Mouse (Mus musculus) limb, embryonic 11.5 days (tissue): Measurements from ENCODE around the gene Kcnj10. TPM values are rescaled to one million over a fixed set of nuclear protein-coding genes. Genes with fewer than 3 reads are reported as not detected.

Source experiments
- ATAC-seq: fragments of 200-750 bp; cut with Nextera tagmentation; 2 replicates; pipeline ENCODE4 v1.8.0; 2017; ENCODE audit warnings: low read depth; ENCODE audit not compliant: insufficient number of reproducible peaks, low FRiP score, low TSS enrichment
- DNase-seq: peaks from one replicate; pipeline ENCODE4 v3.0.0-alpha.2; 2015; ENCODE audit warnings: low spot score
- H3K27ac ChIP-seq: fragments of 300-500 bp; sonication (generic); replicated peaks from 2 replicates; pipeline ENCODE4 v1.5.1; 2014; ENCODE audit warnings: low read depth, mild to moderate bottlenecking, low read length
- H3K27me3 ChIP-seq: fragments of 300-500 bp; sonication (generic); 2 replicates; pipeline ENCODE4 v1.6.1; 2014; ENCODE audit warnings: mild to moderate bottlenecking, low read length, mixed read lengths; ENCODE audit not compliant: control insufficient read depth, insufficient read depth
- H3K36me3 ChIP-seq: fragments of 300-500 bp; sonication (generic); 2 replicates; pipeline ENCODE4 v1.6.1; 2014; ENCODE audit warnings: mild to moderate bottlenecking, low read length, moderate library complexity, mixed read lengths; ENCODE audit not compliant: control insufficient read depth, insufficient read depth
- H3K4me1 ChIP-seq: fragments of 300-500 bp; sonication (generic); 2 replicates; pipeline ENCODE4 v1.6.1; 2014; ENCODE audit warnings: low read length, mixed read lengths; ENCODE audit not compliant: control insufficient read depth, insufficient read depth
- H3K4me2 ChIP-seq: fragments of 300-500 bp; sonication (generic); 2 replicates; pipeline ENCODE4 v1.6.1; 2014; ENCODE audit warnings: low read depth, mild to moderate bottlenecking, moderate library complexity; ENCODE audit not compliant: severe bottlenecking
- H3K4me3 ChIP-seq: fragments of 300-500 bp; sonication (generic); 2 replicates; pipeline ENCODE4 v1.5.1; 2014; ENCODE audit warnings: low read depth, low read length
- H3K9ac ChIP-seq: fragments of 300-500 bp; sonication (generic); 2 replicates; pipeline ENCODE4 v1.6.1; 2014; ENCODE audit warnings: mild to moderate bottlenecking, low read length
- H3K9me3 ChIP-seq: fragments of 300-500 bp; sonication (generic); 2 replicates; pipeline ENCODE4 v1.6.1; 2016; ENCODE audit warnings: low read length; ENCODE audit not compliant: control insufficient read depth
- WGBS: fragments of 180-500 bp; shearing (Covaris S2); extraction: QIAGEN DNeasy Blood & Tissue Kit; methylation state at CpG from one replicate; pipeline ENCODE4 v1.1.7; 2014; 5-methylcytosine and 5-hydroxymethylcytosine counted together
- polyA plus RNA-seq: library from polyadenylated mRNA; unstranded; fragments of >200 nt; fragmentation: Nextera tagmentation; extraction: Ambion mirVana; gene quantifications from 2 replicates; pipeline ENCODE4 v1.2.1, GENCODE M21; 2014

The Kcnj10 gene
- polyA plus RNA-seq, 1 experiment from 2014 or later = 0.11 TPM

- Histone ChIP-seq H3K36me3 (no peaks in the 10 kb centered on the region; the same call in 1 of the 2 replicates), H3K27ac (no peak overlapping the region), H3K9me3 (no peaks in the 10 kb centered on the region), H3K4me1 (peaks cover 5% of the 10 kb centered on the region), H3K4me3 (no peak overlapping the region), H3K9ac (no peak overlapping the region), H3K27me3 (peaks cover 40% of the 10 kb centered on the region), H3K4me2 (no peak overlapping the region)
- WGBS = 10% methylated on average over 7 of the region's 7 CpGs
- DNase-seq = peak; percentile 88
- ATAC-seq = no peak
Measured at GRCm38 (mm10) chr1:172324725-172325124, 16.3 kb upstream of the Kcnj10 start.

- WGBS = 20% methylated on average over 94 of the region's 94 CpGs
- Histone ChIP-seq H3K27ac (no peak overlapping the region), H3K4me2 (peak overlapping the region; percentile 72), H3K27me3 (peaks cover 42% of the 10 kb centered on the region), H3K4me3 (peak overlapping the region; percentile 31), H3K9ac (peak overlapping the region; percentile 12; the same call in 1 of the 2 replicates), H3K36me3 (no peaks in the 10 kb centered on the region; the same call in 1 of the 2 replicates), H3K4me1 (peaks cover 5% of the 10 kb centered on the region), H3K9me3 (no peaks in the 10 kb centered on the region)
- peak; percentile 81 for DNase-seq
- ATAC-seq = no peak
Measured at GRCm38 (mm10) chr1:172325680-172326535, 15.1 kb upstream of the Kcnj10 start.

GRCm38 (mm10) chr1:172326684-172327083, 14.3 kb upstream of the Kcnj10 start:
- ATAC-seq (no peak), DNase-seq (no peak)
- Histone ChIP-seq H3K27ac (no peak overlapping the region), H3K4me2 (no peak overlapping the region; the same call in 1 of the 2 replicates), H3K9ac (no peak overlapping the region), H3K36me3 (no peaks in the 10 kb centered on the region; the same call in 1 of the 2 replicates), H3K4me1 (peaks cover 5% of the 10 kb centered on the region), H3K9me3 (no peaks in the 10 kb centered on the region), H3K4me3 (peak overlapping the region; percentile 31), H3K27me3 (peaks cover 42% of the 10 kb centered on the region)
- 51% methylated on average over 11 of the region's 11 CpGs for WGBS

GRCm38 (mm10) chr1:172327206-172328001, 13.6 kb upstream of the Kcnj10 start:
- H3K4me2 ChIP-seq = no peak overlapping the region
- ATAC-seq (no peak), DNase-seq (no peak)
- H3K27ac ChIP-seq = no peak overlapping the region
- no peak overlapping the region for H3K4me3 ChIP-seq
- WGBS = 87% methylated on average over 16 of the region's 16 CpGs
- H3K4me1 ChIP-seq = peaks cover 5% of the 10 kb centered on the region
- peaks cover 42% of the 10 kb centered on the region for H3K27me3 ChIP-seq
- H3K36me3 ChIP-seq = no peaks in the 10 kb centered on the region; the same call in 1 of the 2 replicates
- no peaks in the 10 kb centered on the region for H3K9me3 ChIP-seq
- H3K9ac ChIP-seq = no peak overlapping the region

DNA sequence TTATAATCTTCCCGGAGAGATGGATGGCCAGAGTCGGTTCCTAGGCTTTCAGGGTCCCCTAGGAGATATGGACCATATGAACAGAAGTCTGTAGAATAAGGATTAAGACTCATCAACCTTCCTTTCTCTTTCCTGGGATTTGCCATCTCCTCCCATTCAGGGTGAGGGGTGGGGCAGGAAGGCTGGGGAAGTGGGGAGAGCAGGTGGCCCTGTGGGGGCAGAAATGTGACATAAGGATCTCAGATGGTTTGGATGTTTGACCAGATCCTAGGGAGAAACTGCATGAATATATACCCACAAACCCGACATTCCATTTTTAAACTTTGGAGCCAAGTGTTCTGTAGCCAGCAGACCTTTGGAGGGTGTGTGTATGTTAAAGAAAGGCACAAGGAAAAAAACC, 13.0 kb upstream of the Kcnj10 start:
- 78% methylated on average over 3 of the region's 3 CpGs for WGBS
- no peak overlapping the region for H3K27ac ChIP-seq

GRCm38 (mm10) chr1:172328461-172328860, 12.5 kb upstream of the Kcnj10 start:
- H3K27me3 ChIP-seq = peaks cover 42% of the 10 kb centered on the region
- peaks cover 5% of the 10 kb centered on the region for H3K4me1 ChIP-seq
- H3K9me3 ChIP-seq = no peaks in the 10 kb centered on the region
- no peak for ATAC-seq
- H3K27ac ChIP-seq = no peak overlapping the region
- 87% methylated on average over 7 of the region's 7 CpGs for WGBS
- no peak overlapping the region for H3K9ac ChIP-seq
- H3K4me3 ChIP-seq = no peak overlapping the region
- no peak overlapping the region for H3K4me2 ChIP-seq
- no peak for DNase-seq
- no peaks in the 10 kb centered on the region; the same call in 1 of the 2 replicates for H3K36me3 ChIP-seq

More for the DNA sequence above, 13.0 kb upstream of the Kcnj10 start:
- peaks cover 5% of the 10 kb centered on the region for H3K4me1 ChIP-seq
- ATAC-seq (no peak), DNase-seq (no peak)
- peaks cover 42% of the 10 kb centered on the region for H3K27me3 ChIP-seq
- no peak overlapping the region for H3K4me2 ChIP-seq
- no peaks in the 10 kb centered on the region for H3K9me3 ChIP-seq
- H3K9ac ChIP-seq = no peak overlapping the region
- H3K4me3 ChIP-seq = no peak overlapping the region
- H3K36me3 ChIP-seq = no peaks in the 10 kb centered on the region; the same call in 1 of the 2 replicates

- ATAC-seq = no peak
- 41% methylated on average over 9 of the region's 9 CpGs for WGBS
- H3K4me3 ChIP-seq = no peak within 1 kb of the TSS
Measured at GRCm38 (mm10) chr1:172329131-172329530, 11.9 kb upstream of the Kcnj10 start, which contains the start of gene Kcnj9. Gene Kcnj9 (minus strand): TSS chr1:172329318.

GRCm38 (mm10) chr1:172329616-172330015, 11.4 kb upstream of the Kcnj10 start:
- Histone ChIP-seq H3K36me3 (no peaks in the 10 kb centered on the region; the same call in 1 of the 2 replicates), H3K9me3 (no peaks in the 10 kb centered on the region), H3K9ac (no peak overlapping the region), H3K27ac (no peak overlapping the region), H3K4me3 (no peak overlapping the region), H3K4me2 (no peak overlapping the region), H3K4me1 (peaks cover 5% of the 10 kb centered on the region), H3K27me3 (peaks cover 42% of the 10 kb centered on the region)
- ATAC-seq (no peak), DNase-seq (no peak)
- 77% methylated on average over 6 of the region's 6 CpGs for WGBS

More at GRCm38 (mm10) chr1:172329131-172329530, 11.9 kb upstream of the Kcnj10 start, which contains the start of gene Kcnj9:
- no peak within 1 kb of the TSS for H3K9ac ChIP-seq
- H3K4me1 ChIP-seq = peaks cover 5% of the 10 kb centered on the region
- no peak within 1 kb of the TSS for H3K4me2 ChIP-seq
- peaks cover 42% of the 10 kb centered on the region for H3K27me3 ChIP-seq
- no peaks in the 10 kb centered on the region for H3K9me3 ChIP-seq
- no peak within 1 kb of the TSS for H3K27ac ChIP-seq
- DNase-seq = no peak
- H3K36me3 ChIP-seq = no peaks in the 10 kb centered on the region; the same call in 1 of the 2 replicates
